Mouse (Mus musculus) myocyte (in vitro differentiated cells): ENCODE results near the gene Prss12. TPM values are rescaled to one million over a fixed set of nuclear protein-coding genes. Genes with fewer than 3 reads are reported as not detected.

ENCODE experiments used
- H3K27me3 ChIP-seq: one replicate; pipeline ENCODE4 v1.6.1; 2011; ENCODE audit not compliant: control insufficient read depth, insufficient read depth, insufficient read length
- H3K36me3 ChIP-seq: one replicate; pipeline ENCODE4 v1.6.1; 2011; ENCODE audit not compliant: control insufficient read depth, insufficient read depth
- H3K4me2 ChIP-seq: one replicate; pipeline ENCODE4 v1.6.1; 2011; ENCODE audit warnings: low read depth, control low read depth
- H3K4me3 ChIP-seq: one replicate; pipeline ENCODE4 v1.5.1; 2011; ENCODE audit warnings: mild to moderate bottlenecking, control low read depth, moderate library complexity
- H3K79me2 ChIP-seq: one replicate; pipeline ENCODE4 v1.6.1; 2011; ENCODE audit not compliant: control insufficient read depth, insufficient read depth
- H3ac ChIP-seq: one replicate; pipeline ENCODE4 v1.6.1; 2011; ENCODE audit not compliant: control insufficient read depth, insufficient read length
- CEBPB ChIP-seq: IDR thresholded peaks from 2 replicates; pipeline ENCODE4 v1.6.1; 2011; ENCODE audit warnings: mild to moderate bottlenecking, moderate library complexity; ENCODE audit not compliant: poor library complexity, insufficient read depth, severe bottlenecking
- E2F4 ChIP-seq: IDR thresholded peaks from one replicate; pipeline ENCODE4 v1.6.1; 2011; ENCODE audit warnings: mild to moderate bottlenecking, control low read depth, moderate library complexity; ENCODE audit not compliant: insufficient read depth
- MAX ChIP-seq: IDR thresholded peaks from one replicate; pipeline ENCODE4 v1.6.1; 2011; ENCODE audit warnings: low read depth, mild to moderate bottlenecking, control low read depth
- MYOD1 ChIP-seq, 3 experiments: IDR thresholded peaks; one replicate each; pipeline ENCODE4 v1.6.1; 2011; ENCODE audit warnings: control low read depth in 2 of 3, low read depth in 2 of 3, mild to moderate bottlenecking in 2 of 3, moderate library complexity in 1 of 3; ENCODE audit not compliant: insufficient read length in 2 of 3, control insufficient read depth in 1 of 3
- MYOG ChIP-seq, 3 experiments: IDR thresholded peaks; one replicate each; pipeline ENCODE4 v1.6.1; 2011; ENCODE audit warnings: control low read depth in 2 of 3, low read depth in 2 of 3, mild to moderate bottlenecking in 2 of 3; ENCODE audit not compliant: insufficient read length in 2 of 3, control insufficient read depth in 1 of 3, insufficient read depth in 1 of 3
- POLR2A ChIP-seq: IDR thresholded peaks from one replicate; pipeline ENCODE4 v1.6.1; 2011; ENCODE audit warnings: low read depth, mild to moderate bottlenecking, control low read depth, moderate library complexity; ENCODE audit not compliant: insufficient read length
- POLR2AphosphoS2 ChIP-seq: IDR thresholded peaks from one replicate; pipeline ENCODE4 v1.6.1; 2011; ENCODE audit warnings: low read depth, control low read depth; ENCODE audit not compliant: insufficient read length
- REST ChIP-seq: IDR thresholded peaks from one replicate; pipeline ENCODE4 v1.6.1; 2011; ENCODE audit warnings: mild to moderate bottlenecking, control low read depth, moderate library complexity; ENCODE audit not compliant: insufficient read depth, insufficient read length
- SRF ChIP-seq: IDR thresholded peaks from one replicate; pipeline ENCODE4 v1.6.1; 2011; ENCODE audit warnings: low read depth; ENCODE audit not compliant: control insufficient read depth, insufficient read length
- TCF12 ChIP-seq: IDR thresholded peaks from one replicate; pipeline ENCODE4 v1.6.1; 2011; ENCODE audit warnings: mild to moderate bottlenecking, control low read depth; ENCODE audit not compliant: poor library complexity, insufficient read depth, severe bottlenecking
- TCF3 ChIP-seq: IDR thresholded peaks from one replicate; pipeline ENCODE4 v1.6.1; 2011; ENCODE audit warnings: low read depth, control low read depth; ENCODE audit not compliant: insufficient read length
- USF1 ChIP-seq: IDR thresholded peaks from one replicate; pipeline ENCODE4 v1.6.1; 2011; ENCODE audit warnings: low read depth, mild to moderate bottlenecking, control low read depth, moderate library complexity
- polyA plus RNA-seq: library from polyadenylated mRNA; unstranded; fragments of >200 nt; fragmentation: generic; extraction: Trizol; gene quantifications from one replicate; pipeline ENCODE4 v1.2.1, GENCODE M21; 2012; ENCODE audit warnings: missing spikeins

The Prss12 gene
- polyA plus RNA-seq, 1 experiment, result 1.2 TPM

- H3K4me3 ChIP-seq, result peak overlapping the region; percentile 23
- TF ChIP-seq POLR2A, result no peak
- no peak for TF ChIP-seq SRF
- no peak for TF ChIP-seq CEBPB
- no peak for TF ChIP-seq MYOG (IDR thresholded peaks at IDR 0.05; ENCODE audit: control insufficient read depth in 1 of 3, insufficient read depth in 1 of 3, insufficient read length in 2 of 3, low read depth in 2 of 3)
- TF ChIP-seq MYOD1 (IDR thresholded peaks at IDR 0.05; ENCODE audit: control insufficient read depth in 1 of 3, insufficient read length in 2 of 3, low read depth in 2 of 3), result no peak
- TF ChIP-seq USF1, result no peak
- TF ChIP-seq E2F4, result no peak
- TF ChIP-seq POLR2AphosphoS2, result no peak
- no peak for TF ChIP-seq TCF12
- no peak for TF ChIP-seq TCF3
- no peak for TF ChIP-seq REST
- TF ChIP-seq MAX, result no peak
- no peaks in the 10 kb centered on the region for H3K36me3 ChIP-seq
- H3K79me2 ChIP-seq, result no peaks in the 10 kb centered on the region
- peaks cover 10% of the 10 kb centered on the region for H3K27me3 ChIP-seq
- peak overlapping the region; percentile 46 for H3K4me2 ChIP-seq
- no peak overlapping the region for H3ac ChIP-seq
Measured at GRCm38 (mm10) chr3:123448096-123448495, 1.4 kb downstream of the Prss12 start.

- peaks cover 10% of the 10 kb centered on the region for H3K27me3 ChIP-seq
- TF ChIP-seq MAX (no peak), MYOD1 (IDR thresholded peaks at IDR 0.05; ENCODE audit: control insufficient read depth in 1 of 3, insufficient read length in 2 of 3, low read depth in 2 of 3) (no peak), MYOG (IDR thresholded peaks at IDR 0.05; ENCODE audit: control insufficient read depth in 1 of 3, insufficient read depth in 1 of 3, insufficient read length in 2 of 3, low read depth in 2 of 3) (no peak), REST (no peak), POLR2AphosphoS2 (no peak), USF1 (no peak), POLR2A (no peak)
- no peak overlapping the region for H3ac ChIP-seq
- no peaks in the 10 kb centered on the region for H3K79me2 ChIP-seq
- no peak overlapping the region for H3K4me3 ChIP-seq
- no peak overlapping the region for H3K4me2 ChIP-seq
- H3K36me3 ChIP-seq, result no peaks in the 10 kb centered on the region
Measured at GRCm38 (mm10) chr3:123450107-123450506, 3.4 kb downstream of the Prss12 start.

- no peaks in the 10 kb centered on the region for H3K36me3 ChIP-seq
- TF ChIP-seq CEBPB (no peak), MAX (no peak), POLR2A (no peak), E2F4 (no peak), SRF (no peak), TCF12 (no peak)
- H3K4me2 ChIP-seq, result no peak overlapping the region
- no peaks in the 10 kb centered on the region for H3K27me3 ChIP-seq
- no peak overlapping the region for H3ac ChIP-seq
- no peak overlapping the region for H3K4me3 ChIP-seq
- H3K79me2 ChIP-seq, result no peaks in the 10 kb centered on the region
Measured at GRCm38 (mm10) chr3:123452904-123453303, 6.2 kb downstream of the Prss12 start.

- no peak overlapping the region for H3K4me3 ChIP-seq
- no peak overlapping the region for H3K4me2 ChIP-seq
- TF ChIP-seq CEBPB (no peak), SRF (no peak), MYOD1 (IDR thresholded peaks at IDR 0.05; ENCODE audit: control insufficient read depth in 1 of 3, insufficient read length in 2 of 3, low read depth in 2 of 3) (no peak), MAX (no peak), USF1 (no peak), TCF12 (no peak), TCF3 (no peak), POLR2AphosphoS2 (no peak), POLR2A (no peak)
- H3K27me3 ChIP-seq, result no peaks in the 10 kb centered on the region
- no peak overlapping the region for H3ac ChIP-seq
- H3K36me3 ChIP-seq, result no peaks in the 10 kb centered on the region
- no peaks in the 10 kb centered on the region for H3K79me2 ChIP-seq
Measured at GRCm38 (mm10) chr3:123459492-123459891, 12.8 kb downstream of the Prss12 start.

GRCm38 (mm10) chr3:123460436-123460835 is 13.7 kb downstream of the Prss12 start:
- no peak for TF ChIP-seq CEBPB
- TF ChIP-seq SRF, result no peak
- Histone ChIP-seq H3K79me2 (no peaks in the 10 kb centered on the region), H3K4me3 (no peak overlapping the region), H3ac (no peak overlapping the region), H3K27me3 (no peaks in the 10 kb centered on the region), H3K36me3 (no peaks in the 10 kb centered on the region), H3K4me2 (no peak overlapping the region)
